Mouse (Mus musculus): ENCODE measurements around the gene Ranbp2.

GRCm38 (mm10) chr10:58529358-58529757 is 82.6 kb downstream of the Ranbp2 start:
- no peak for TF ChIP-seq CTCF (IDR thresholded peaks at IDR 0.05; ENCODE audit: control insufficient read depth, insufficient read depth, low read length)
- no peak for TF ChIP-seq POLR2A (IDR thresholded peaks at IDR 0.05; ENCODE audit: borderline replicate concordance, control insufficient read depth, low read depth, low read length)

Measured in bone marrow, adult 2 months (tissue).